ENCODE assay signal across 9 mouse cellular contexts in genomic region chr1:38626739-38627661, GRCm38 (mm10). TPM values are rescaled to one million over a fixed set of nuclear protein-coding genes. Genes with fewer than 3 reads are reported as not detected.
DNase-seq lines count a peak whose midpoint lies in the region; ATAC-seq and TF ChIP-seq lines count a peak whose summit lies in the region.
"Had no signal": no experiment of that assay in that cellular context is flagged by ENCODE, and none has a peak within 500 bp of the region (broad histone marks: within the 10 kb centered on the region; RNA-seq: fewer than 3 reads in every experiment).

No protein-coding gene starts in this region.

- peaks cover 50% of the 10 kb centered on the region for H3K27me3 ChIP-seq in heart, postnatal 0 days (ENCODE audit: control insufficient read depth, insufficient read depth, low read length)
- H3K27me3 ChIP-seq in lung, postnatal 0 days (replicated peaks; ENCODE audit: insufficient read depth, low read length) = no peaks in the 10 kb centered on the region

- no peak for TF ChIP-seq POLR2A in bone marrow, adult 2 months (IDR thresholded peaks at IDR 0.05; ENCODE audit: borderline replicate concordance, control insufficient read depth, low read depth, low read length)
- TF ChIP-seq POLR2A in embryonic fibroblast, embryonic 13.5 days (IDR thresholded peaks at IDR 0.05; ENCODE audit: low read depth, low read length) = no peak

- H3K27ac ChIP-seq in bone marrow, adult 2 months (ENCODE audit: control insufficient read depth, insufficient read depth, low read depth, low read length, poor library complexity) = no peak overlapping the region; the same call in 1 of the 2 replicates
- H3K27ac ChIP-seq in embryonic fibroblast, embryonic 13.5 days (ENCODE audit: insufficient read depth, low read length) = no peak overlapping the region
- no peak overlapping the region for H3K27ac ChIP-seq in heart, postnatal 0 days (ENCODE audit: low read depth)
- H3K27ac ChIP-seq in layer of hippocampus, adult 2 months = peak overlapping the region; percentile 87
- peak overlapping the region; percentile 74 for H3K27ac ChIP-seq in lung, postnatal 0 days (ENCODE audit: low read length)

- DNase-seq in CD4-positive, CD25-positive, alpha-beta regulatory T cell, adult 2 months (ENCODE audit: low read depth, low spot score) = peak; percentile 67
- peak; percentile 29 for DNase-seq in heart, postnatal 0 days (ENCODE audit: low spot score)
- peak; percentile 23 to 62 for DNase-seq in layer of hippocampus, adult 2 months (ENCODE audit: low spot score in 2 of 2)
- peak; percentile 74 for DNase-seq in lung, postnatal 0 days (ENCODE audit: low spot score)
- DNase-seq in ovary, postnatal 36 days (ENCODE audit: low spot score) = peak; percentile 79
- peak; percentile 39 for DNase-seq in urinary bladder, adult 2 months (ENCODE audit: low spot score)

- H3K4me3 ChIP-seq in bone marrow, adult 2 months (replicated peaks; ENCODE audit: control insufficient read depth, low read depth, low read length) = peak overlapping the region; percentile 33
- H3K4me3 ChIP-seq in embryonic fibroblast, embryonic 13.5 days (ENCODE audit: insufficient read depth, low read length) = peak overlapping the region; percentile 51
- peak overlapping the region; percentile 68 for H3K4me3 ChIP-seq in heart, postnatal 0 days (ENCODE audit: low read depth, low read length)
- peak overlapping the region; percentile 81 for H3K4me3 ChIP-seq in layer of hippocampus, adult 2 months
- peak overlapping the region; percentile 73 for H3K4me3 ChIP-seq in lung, postnatal 0 days (ENCODE audit: low read depth, low read length)
- H3K4me3 ChIP-seq: myocyte had no signal

- TF ChIP-seq EP300 in heart, postnatal 0 days (IDR thresholded peaks at IDR 0.05; ENCODE audit: low read depth) = no peak
- TF ChIP-seq EP300 in lung, postnatal 0 days (IDR thresholded peaks at IDR 0.05) = no peak

- peak; percentile 78 for ATAC-seq in heart, postnatal 0 days (ENCODE audit: insufficient read depth, low read depth)
- peak; percentile 85 for ATAC-seq in lung, postnatal 0 days

- H3K4me2 ChIP-seq in heart, postnatal 0 days (ENCODE audit: low read depth, low read length) = peak overlapping the region; percentile 85
- H3K4me2 ChIP-seq in lung, postnatal 0 days (replicated peaks; ENCODE audit: low read depth, low read length) = peak overlapping the region; percentile 92

- no peaks in the 10 kb centered on the region for H3K36me3 ChIP-seq in heart, postnatal 0 days (replicated peaks; ENCODE audit: control insufficient read depth, insufficient read depth, low read length)
- no peaks in the 10 kb centered on the region for H3K36me3 ChIP-seq in lung, postnatal 0 days (ENCODE audit: insufficient read depth, low read length)

- WGBS in bone marrow, adult 2 months = 14% methylated on average over 127 of the region's 133 CpGs
- 2% methylated on average over 36 of the region's 133 CpGs for WGBS in heart, postnatal 0 days
- 2% methylated on average over 28 of the region's 133 CpGs for WGBS in lung, postnatal 0 days

- H3K4me1 ChIP-seq in bone marrow, adult 2 months (ENCODE audit: control insufficient read depth, insufficient read depth, low read length) = no peaks in the 10 kb centered on the region
- H3K4me1 ChIP-seq in embryonic fibroblast, embryonic 13.5 days (ENCODE audit: control insufficient read depth, insufficient read depth, low read length) = no peaks in the 10 kb centered on the region
- H3K4me1 ChIP-seq in heart, postnatal 0 days (ENCODE audit: control insufficient read depth, insufficient read depth) = no peaks in the 10 kb centered on the region
- peaks cover 4% of the 10 kb centered on the region; the same call in 1 of the 2 replicates for H3K4me1 ChIP-seq in lung, postnatal 0 days (ENCODE audit: insufficient read depth, low read depth, low read length)

- TF ChIP-seq CTCF in bone marrow, adult 2 months (IDR thresholded peaks at IDR 0.05; ENCODE audit: control insufficient read depth, insufficient read depth, low read length) = no peak
- TF ChIP-seq CTCF in embryonic fibroblast, embryonic 13.5 days (IDR thresholded peaks at IDR 0.05; ENCODE audit: borderline replicate concordance, insufficient read depth, low read length) = no peak
- no peak for TF ChIP-seq CTCF in heart, postnatal 0 days (IDR thresholded peaks at IDR 0.05; ENCODE audit: low read depth)
- TF ChIP-seq CTCF in layer of hippocampus, adult 2 months (conservative IDR thresholded peaks at IDR 0.05) = 0 out of 2 replicates have a peak, but pooled peaks have one; percentile 9
- no peak for TF ChIP-seq CTCF in lung, postnatal 0 days (IDR thresholded peaks at IDR 0.05)

- peak overlapping the region; percentile 63 for H3K9ac ChIP-seq in heart, postnatal 0 days (replicated peaks; ENCODE audit: low read depth, low read length)
- H3K9ac ChIP-seq in lung, postnatal 0 days (replicated peaks; ENCODE audit: low read depth) = peak overlapping the region; percentile 59

- H3K9me3 ChIP-seq in heart, postnatal 0 days (replicated peaks; ENCODE audit: control insufficient read depth, low read length) = no peaks in the 10 kb centered on the region
- no peaks in the 10 kb centered on the region for H3K9me3 ChIP-seq in lung, postnatal 0 days (ENCODE audit: low read length)

RNA-seq across cellular contexts. Expression of gene Aff3, which starts 37.8 kb away (rescaled TPM):
- polyA plus RNA-seq in bone marrow, adult 2 months (2011; ENCODE audit: insufficient read depth, insufficient read length, low replicate concordance, missing spikeins) = 20.5 and 21.5 TPM in 2 replicates
- polyA plus RNA-seq in embryonic fibroblast, embryonic 13.5 days (2011; ENCODE audit: insufficient read length, low read depth, missing spikeins) = 8.1 and 20.0 TPM in 2 replicates
- 1.9 and 4.9 TPM in 2 replicates for total RNA-seq in heart, postnatal 0 days (2014; rRNA removed; ENCODE audit: low replicate concordance)
- polyA plus RNA-seq in heart, postnatal 0 days (2015; fragmentation: Nextera tagmentation; extraction: Ambion mirVana) = 0.80 and 1.1 TPM in 2 replicates
- 100 to 1,000 TPM; 108 to 117 TPM for total RNA-seq in layer of hippocampus, adult 2 months (2021)
- 5.9 and 6.6 TPM in 2 replicates for polyA plus RNA-seq in lung, postnatal 0 days (2015; fragmentation: Nextera tagmentation; extraction: Ambion mirVana)
- polyA plus RNA-seq in urinary bladder, adult 2 months (2012; rRNA removed) = 2.3 and 3.6 TPM in 2 replicates
- polyA plus RNA-seq: myocyte had no signal

Comparison
In these comparisons a context has a peak if more than half of its experiments do, and no peak if none do; other contexts are left out.
1. DNase-seq: peak in every context shown above with its lines; median percentile 79 in ovary, postnatal 36 days; 74 in lung, postnatal 0 days; 67 in CD4-positive, CD25-positive, alpha-beta regulatory T cell, adult 2 months; 42 in layer of hippocampus, adult 2 months; 39 in urinary bladder, adult 2 months; 29 in heart, postnatal 0 days.
2. H3K27ac ChIP-seq: peak in layer of hippocampus, adult 2 months (single experiment) and lung, postnatal 0 days (single experiment); none in bone marrow, adult 2 months (single experiment), embryonic fibroblast, embryonic 13.5 days (single experiment) and heart, postnatal 0 days (single experiment).
3. Peak in every context shown above with its lines, with median percentiles within 50 percentile points of each other: H3K4me3 ChIP-seq.